Mouse (Mus musculus) forebrain, embryonic 13.5 days (tissue): ENCODE data around the gene Hmga1b. TPM values are rescaled to one million over a fixed set of nuclear protein-coding genes. Genes with fewer than 3 reads are reported as not detected.
"Not testable (repeated sequence)": the region's sequence is repeated elsewhere in the genome, so short reads cannot be mapped to it uniquely, and the experiment has no call there.

Experiments used
- ATAC-seq: fragments of 200-750 bp; cut with Nextera tagmentation; 2 replicates; pipeline ENCODE4 v1.8.0; 2017
- H3K27ac ChIP-seq: fragments of 300-500 bp; sonication (generic); 2 replicates; pipeline ENCODE4 v1.5.1; 2015; ENCODE audit warnings: inconsistent platforms, mild to moderate bottlenecking, moderate library complexity
- H3K27me3 ChIP-seq: fragments of 300-500 bp; sonication (generic); 2 replicates; pipeline ENCODE4 v1.6.1; 2015; ENCODE audit warnings: mild to moderate bottlenecking, inconsistent platforms
- H3K36me3 ChIP-seq: fragments of 300-500 bp; sonication (generic); 2 replicates; pipeline ENCODE4 v1.6.1; 2015; ENCODE audit warnings: mild to moderate bottlenecking, inconsistent platforms; ENCODE audit not compliant: poor library complexity, severe bottlenecking
- H3K4me1 ChIP-seq: fragments of 300-500 bp; sonication (generic); 2 replicates; pipeline ENCODE4 v1.6.1; 2015; ENCODE audit warnings: inconsistent platforms
- H3K4me2 ChIP-seq: fragments of 300-500 bp; sonication (generic); 2 replicates; pipeline ENCODE4 v1.6.1; 2015; ENCODE audit warnings: inconsistent platforms, mild to moderate bottlenecking, moderate library complexity
- H3K4me3 ChIP-seq: fragments of 300-500 bp; sonication (generic); 2 replicates; pipeline ENCODE4 v1.5.1; 2015; ENCODE audit warnings: mild to moderate bottlenecking, inconsistent platforms
- H3K9ac ChIP-seq: fragments of 300-500 bp; sonication (generic); 2 replicates; pipeline ENCODE4 v1.6.1; 2015; ENCODE audit warnings: mild to moderate bottlenecking, inconsistent platforms
- H3K9me3 ChIP-seq: fragments of 300-500 bp; sonication (generic); replicated peaks from 2 replicates; pipeline ENCODE4 v1.6.1; 2016; ENCODE audit warnings: inconsistent platforms
- WGBS: fragments of 180-500 bp; shearing (Covaris S2); methylation state at CpG from one replicate; pipeline ENCODE4 v1.1.7; 2015; 5-methylcytosine and 5-hydroxymethylcytosine counted together
- polyA plus RNA-seq: library from polyadenylated mRNA; unstranded; fragments of >200 nt; fragmentation: Nextera tagmentation; extraction: Ambion mirVana; gene quantifications from 2 replicates; pipeline ENCODE4 v1.2.1, GENCODE M21; 2015

Gene Hmga1b
- polyA plus RNA-seq = 2.7 and 4.0 TPM in 2 replicates

DNA sequence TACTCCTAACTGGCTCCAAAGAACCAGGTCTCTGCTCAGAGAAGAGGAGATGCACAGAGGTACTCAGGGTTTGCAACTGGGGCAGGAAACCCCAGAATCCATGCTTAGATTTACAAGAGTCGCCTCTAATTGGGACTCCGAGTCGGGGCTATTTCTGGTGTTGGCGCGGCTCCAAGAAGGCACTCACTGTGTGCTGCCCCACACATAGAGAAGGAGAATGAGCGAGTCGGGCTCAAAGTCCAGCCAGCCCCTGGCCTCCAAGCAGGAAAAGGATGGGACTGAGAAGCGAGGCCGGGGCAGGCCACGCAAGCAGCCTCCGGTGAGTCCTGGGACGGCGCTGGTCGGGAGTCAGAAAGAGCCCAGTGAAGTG is at the start of gene Hmga1b:
TSS of gene Hmga1b (plus strand) at position 123 of the 370 bp plus-strand sequence.
- H3K9ac ChIP-seq, ATAC-seq, H3K36me3 ChIP-seq, H3K4me3 ChIP-seq, H3K27ac ChIP-seq, H3K4me1 ChIP-seq: not testable (repeated sequence)
- WGBS = 11% methylated on average over 14 of the region's 14 CpGs
- Histone ChIP-seq H3K4me2 (peak within 1 kb of the TSS; percentile 25; the same call in 1 of the 2 replicates), H3K9me3 (peaks cover 16% of the 10 kb centered on the region), H3K27me3 (peaks cover 15% of the 10 kb centered on the region)

DNA sequence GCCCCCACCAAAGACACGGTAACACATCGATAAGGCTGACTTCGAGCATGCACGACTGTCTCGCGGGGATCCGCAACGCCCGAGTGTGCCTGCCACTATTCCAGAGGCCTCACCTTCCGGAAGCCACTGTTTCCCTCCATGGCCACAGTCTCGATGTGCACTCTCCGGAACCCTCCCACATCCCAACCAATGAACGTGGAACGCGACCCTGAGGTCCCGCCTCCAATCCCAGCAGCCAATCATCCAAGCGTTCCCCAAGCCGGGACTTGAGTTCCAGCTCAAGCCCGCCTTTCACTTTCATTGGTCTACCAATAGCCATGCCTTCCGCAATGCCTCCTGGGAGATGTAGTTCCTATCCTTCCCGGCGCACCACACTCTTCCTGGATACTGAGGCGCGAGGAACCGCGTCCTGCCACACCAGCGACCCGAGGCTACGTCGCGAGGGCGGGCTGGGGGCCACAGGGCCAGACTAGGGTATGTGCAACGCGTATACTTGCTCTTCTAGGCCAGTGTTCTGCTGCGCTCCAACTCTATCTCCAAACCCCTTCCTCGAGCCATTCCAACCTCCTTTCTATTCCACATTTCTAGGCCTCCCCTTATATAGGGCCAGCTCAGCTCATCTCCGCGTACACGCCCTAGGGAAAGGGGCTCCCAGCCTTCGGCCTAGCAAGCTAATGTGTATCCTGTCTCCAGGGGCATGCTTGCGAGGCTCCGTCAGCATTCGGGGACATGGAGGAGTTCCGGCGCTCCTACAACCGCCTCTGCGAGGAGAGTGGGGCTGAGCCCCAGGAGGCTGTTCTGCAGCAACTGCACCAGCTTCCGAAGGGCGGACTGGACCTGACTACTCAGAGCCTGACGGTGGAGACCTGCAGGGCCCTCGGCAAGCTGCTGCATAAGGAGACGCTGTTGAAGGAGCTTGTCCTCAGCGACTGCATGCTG is 48.7 kb upstream of the Hmga1b start, which contains the start of the genes Cenpx and Lrrc45:
TSS of gene Cenpx (minus strand) at position 159 of the 939 bp plus-strand sequence.
TSS of gene Lrrc45 (plus strand) at position 346 of the 939 bp plus-strand sequence.
- H3K9me3 ChIP-seq = no peaks in the 10 kb centered on the region
- 4% methylated on average over 53 of the region's 53 CpGs for WGBS
- H3K4me3 ChIP-seq = peak within 1 kb of the TSS; percentile 63
- H3K4me2 ChIP-seq = peak within 1 kb of the TSS; percentile 92
- peak within 1 kb of the TSS; percentile 67 for H3K27ac ChIP-seq
- peaks cover 32% of the 10 kb centered on the region for H3K4me1 ChIP-seq
- no peaks in the 10 kb centered on the region for H3K27me3 ChIP-seq
- ATAC-seq = peak; percentile 98
- peaks cover 60% of the 10 kb centered on the region for H3K36me3 ChIP-seq
- peak within 1 kb of the TSS; percentile 84 for H3K9ac ChIP-seq

DNA sequence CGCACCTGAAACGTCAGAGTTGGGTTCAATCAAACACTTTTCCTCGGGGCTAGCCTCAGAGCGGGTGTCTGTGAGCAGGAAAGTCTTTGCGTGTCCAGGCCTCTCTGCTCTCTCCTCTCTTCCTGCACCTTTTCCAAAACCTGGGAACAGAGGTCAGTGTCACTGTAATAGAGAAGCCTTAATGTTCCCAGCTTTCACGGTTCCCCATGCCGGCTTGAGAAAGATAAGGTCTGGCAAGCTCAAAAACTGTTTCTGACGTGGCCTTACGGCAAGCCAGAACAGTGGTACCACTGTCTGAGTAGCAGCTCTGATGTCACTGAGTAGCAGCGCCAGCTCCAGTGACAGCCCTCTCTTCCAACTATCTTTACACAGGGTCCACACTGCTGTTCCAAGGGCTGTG is 48.0 kb upstream of the Hmga1b start:
- peak overlapping the region; percentile 92 for H3K4me2 ChIP-seq
- H3K27me3 ChIP-seq = no peaks in the 10 kb centered on the region
- H3K4me3 ChIP-seq = peak overlapping the region; percentile 63
- H3K36me3 ChIP-seq = peaks cover 61% of the 10 kb centered on the region
- WGBS = 66% methylated on average over 10 of the region's 10 CpGs
- H3K27ac ChIP-seq = no peak overlapping the region
- H3K4me1 ChIP-seq = peaks cover 32% of the 10 kb centered on the region
- ATAC-seq = no peak
- peak overlapping the region; percentile 84 for H3K9ac ChIP-seq
- H3K9me3 ChIP-seq = no peaks in the 10 kb centered on the region

DNA sequence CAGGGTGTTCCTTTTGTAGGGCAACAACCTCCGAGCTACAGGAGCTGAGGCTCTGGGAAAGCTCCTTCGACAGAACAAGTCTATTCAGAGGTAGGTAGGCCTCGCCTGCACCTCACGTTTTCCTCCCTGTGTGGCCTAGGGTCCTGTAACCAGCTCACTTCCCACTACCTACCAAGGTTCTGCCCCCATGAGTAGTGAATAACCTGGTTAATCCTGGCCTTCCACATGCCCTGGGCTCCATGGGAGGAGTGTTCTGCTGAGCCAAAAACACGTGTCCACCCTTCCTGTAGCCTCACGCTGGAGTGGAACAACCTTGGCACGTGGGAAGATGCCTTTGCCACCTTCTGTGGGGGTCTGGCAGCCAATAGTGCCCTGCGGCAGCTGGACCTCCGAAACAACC is 47.5 kb upstream of the Hmga1b start:
- Histone ChIP-seq H3K4me3 (no peak overlapping the region), H3K4me1 (peaks cover 32% of the 10 kb centered on the region), H3K36me3 (peaks cover 61% of the 10 kb centered on the region), H3K4me2 (peak overlapping the region; percentile 92), H3K9me3 (no peaks in the 10 kb centered on the region), H3K27ac (no peak overlapping the region), H3K27me3 (no peaks in the 10 kb centered on the region), H3K9ac (peak overlapping the region; percentile 84; the same call in 1 of the 2 replicates)
- WGBS = 89% methylated on average over 9 of the region's 9 CpGs
- no peak for ATAC-seq

DNA sequence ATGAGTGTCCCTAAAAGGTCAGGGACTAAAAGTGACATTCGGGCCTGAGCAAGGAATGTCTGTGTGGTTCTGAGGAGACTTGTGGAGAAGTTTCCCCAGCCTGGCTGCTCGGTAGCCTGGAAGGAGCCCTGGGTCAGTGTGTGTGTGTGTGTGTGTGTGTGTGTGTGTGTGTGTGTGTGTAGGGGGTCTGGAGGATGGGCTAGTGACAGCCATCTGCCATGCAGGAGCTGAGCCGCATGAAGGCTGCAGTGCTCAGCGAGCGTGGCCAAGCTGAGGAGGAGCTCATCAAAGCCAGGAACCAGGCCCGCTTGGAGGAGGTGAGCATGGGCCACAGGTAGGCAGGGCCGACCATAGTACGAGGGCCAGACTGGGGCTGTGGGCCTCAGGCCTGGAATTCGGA is 43.4 kb upstream of the Hmga1b start:
- Histone ChIP-seq H3K9ac (no peak overlapping the region), H3K4me1 (peaks cover 34% of the 10 kb centered on the region), H3K27me3 (peaks cover 11% of the 10 kb centered on the region), H3K36me3 (peaks cover 44% of the 10 kb centered on the region), H3K9me3 (no peaks in the 10 kb centered on the region), H3K27ac (no peak overlapping the region), H3K4me2 (no peak overlapping the region), H3K4me3 (no peak overlapping the region)
- WGBS = 93% methylated on average over 9 of the region's 9 CpGs
- ATAC-seq = no peak

DNA sequence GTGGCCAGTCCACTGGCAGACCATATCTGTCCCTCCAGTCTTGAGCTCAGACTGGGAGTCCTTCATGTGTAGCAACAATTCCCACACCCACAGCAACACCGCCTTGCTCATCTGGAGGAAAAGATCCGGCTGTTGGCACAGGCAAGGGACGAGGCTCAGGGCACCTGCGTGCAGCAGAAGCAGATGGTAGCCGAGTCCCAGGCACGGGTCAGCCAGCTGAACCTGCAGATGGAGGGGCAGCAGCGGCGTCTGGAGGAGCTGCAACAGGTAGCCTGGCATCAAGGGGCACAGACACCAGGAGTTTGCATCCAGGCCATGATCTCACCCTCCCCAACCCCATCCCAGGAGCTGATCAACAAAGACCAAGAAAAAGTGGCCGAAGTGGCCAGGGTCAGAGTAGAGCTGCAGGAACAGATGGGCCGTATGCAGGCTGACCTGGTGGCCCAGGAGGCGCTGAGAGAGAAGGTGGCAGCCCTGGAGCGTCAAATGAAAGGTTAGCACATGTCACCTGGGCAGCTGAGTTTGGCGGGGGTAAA is 42.7 kb upstream of the Hmga1b start:
- Histone ChIP-seq H3K27ac (no peak overlapping the region), H3K27me3 (peaks cover 11% of the 10 kb centered on the region), H3K4me3 (no peak overlapping the region), H3K9ac (no peak overlapping the region), H3K4me2 (no peak overlapping the region), H3K9me3 (no peaks in the 10 kb centered on the region), H3K4me1 (peaks cover 27% of the 10 kb centered on the region), H3K36me3 (peaks cover 44% of the 10 kb centered on the region)
- ATAC-seq = no peak
- WGBS = 87% methylated on average over 13 of the region's 13 CpGs

DNA sequence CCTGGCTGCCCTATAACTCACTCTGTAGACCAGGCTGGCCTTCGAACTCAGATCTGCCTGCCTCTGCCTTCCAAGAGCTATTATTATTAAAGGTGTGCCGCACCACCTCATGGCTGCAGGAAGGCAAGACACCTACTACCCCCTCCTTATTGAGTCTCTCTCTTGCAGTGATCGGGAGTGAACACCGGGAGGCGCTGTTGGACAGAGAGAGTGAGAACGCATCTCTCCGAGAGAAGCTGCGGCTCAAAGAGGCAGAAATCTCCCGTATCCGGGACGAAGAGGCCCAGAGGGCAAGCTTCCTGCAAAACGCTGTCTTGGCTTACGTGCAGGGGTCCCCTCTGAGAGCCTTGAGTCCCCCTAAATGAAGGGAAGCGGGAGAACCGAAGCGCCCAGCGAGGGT is 42.1 kb upstream of the Hmga1b start:
- peak overlapping the region; percentile 88 for H3K9ac ChIP-seq
- H3K36me3 ChIP-seq = peaks cover 40% of the 10 kb centered on the region
- H3K4me3 ChIP-seq = peak overlapping the region; percentile 63
- H3K27me3 ChIP-seq = peaks cover 11% of the 10 kb centered on the region
- peak; percentile 10; the same call in 1 of the 2 replicates for ATAC-seq
- H3K4me1 ChIP-seq = peaks cover 22% of the 10 kb centered on the region
- H3K4me2 ChIP-seq = peak overlapping the region; percentile 99
- 8% methylated on average over 17 of the region's 17 CpGs for WGBS
- 0 out of 2 replicates have a peak overlapping the region, but pooled peaks have one; percentile 10 for H3K27ac ChIP-seq
- H3K9me3 ChIP-seq = no peaks in the 10 kb centered on the region

DNA sequence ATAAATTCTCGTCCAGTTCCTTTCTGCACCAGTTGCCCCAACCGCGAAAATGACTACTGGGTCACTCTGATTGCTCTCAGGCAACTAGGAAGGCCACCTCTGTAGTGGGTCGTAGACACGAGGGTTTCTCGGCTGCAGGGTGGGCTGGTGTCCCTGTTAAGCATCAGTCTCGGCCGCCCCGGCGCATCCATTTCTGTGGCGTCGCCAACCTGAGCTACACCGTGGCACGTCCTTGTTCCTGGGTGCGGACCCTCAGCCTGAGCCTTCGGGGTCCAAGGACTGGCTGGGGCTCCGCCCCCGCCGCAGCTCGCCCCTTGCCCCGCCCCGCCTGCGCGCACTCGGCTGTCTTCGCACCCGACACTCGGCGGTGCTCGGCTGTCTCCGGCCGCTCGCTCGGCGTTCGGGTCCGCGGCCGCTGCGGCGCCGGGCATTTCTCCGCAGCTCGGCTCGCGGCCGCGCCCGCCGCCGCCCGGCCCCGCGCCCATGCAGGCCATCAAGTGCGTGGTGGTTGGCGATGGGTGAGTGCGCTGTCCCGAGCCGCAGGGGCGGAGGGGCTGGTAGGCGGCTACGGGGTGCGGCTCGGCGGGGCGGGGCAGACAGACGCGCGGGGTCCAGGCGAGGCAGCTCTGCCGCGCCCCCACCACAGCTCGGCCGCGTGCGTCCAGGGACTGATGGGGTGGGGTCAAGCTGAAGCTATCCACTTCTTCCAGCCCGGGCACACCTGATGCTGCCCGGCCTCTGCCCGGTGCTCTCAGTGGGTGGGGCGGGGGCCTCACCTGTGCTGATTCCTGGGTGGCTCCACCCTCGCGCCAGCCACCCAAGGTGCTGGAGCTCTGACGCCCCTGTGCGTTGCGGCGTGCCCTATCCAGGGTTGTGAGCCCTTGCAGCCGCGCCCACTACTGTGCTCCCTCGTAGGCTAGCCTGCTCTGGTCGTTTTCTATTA is 41.2 kb upstream of the Hmga1b start, which contains the start of gene Rac3:
TSS of gene Rac3 (plus strand) at position 347 of the 943 bp plus-strand sequence.
- Histone ChIP-seq H3K27me3 (peaks cover 11% of the 10 kb centered on the region), H3K9me3 (no peaks in the 10 kb centered on the region), H3K9ac (peak within 1 kb of the TSS; percentile 88), H3K4me2 (peak within 1 kb of the TSS; percentile 99), H3K36me3 (peaks cover 34% of the 10 kb centered on the region), H3K4me1 (peaks cover 21% of the 10 kb centered on the region), H3K4me3 (peak within 1 kb of the TSS; percentile 63), H3K27ac (peak within 1 kb of the TSS; percentile 10; the same call in 1 of the 2 replicates)
- ATAC-seq = peak; percentile 86
- WGBS = under 1% methylated on average over 70 of the region's 90 CpGs

DNA sequence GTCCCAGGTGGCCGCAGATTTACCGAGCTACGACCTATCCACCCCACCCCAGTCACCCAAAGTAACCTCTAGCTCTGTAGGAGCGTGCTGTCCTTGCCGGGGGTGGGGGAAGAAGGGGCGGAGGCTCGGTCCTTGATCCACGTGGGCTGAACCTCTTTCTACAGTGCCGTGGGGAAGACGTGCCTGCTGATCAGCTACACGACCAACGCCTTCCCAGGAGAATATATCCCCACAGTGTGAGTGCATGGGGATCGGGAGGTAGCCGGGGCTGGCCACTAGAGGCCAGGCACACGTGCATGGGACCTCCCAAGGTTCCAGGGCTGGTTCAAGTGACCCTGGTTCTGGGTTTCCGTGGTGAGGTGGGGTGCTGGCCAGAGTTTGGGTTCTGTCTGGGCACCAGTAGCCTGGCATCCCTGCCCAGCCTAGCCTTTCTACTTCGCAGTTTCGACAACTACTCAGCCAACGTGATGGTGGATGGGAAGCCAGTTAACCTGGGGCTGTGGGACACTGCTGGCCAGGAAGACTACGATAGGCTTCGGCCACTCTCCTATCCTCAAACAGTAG is 40.4 kb upstream of the Hmga1b start:
- Histone ChIP-seq H3K9me3 (no peaks in the 10 kb centered on the region), H3K27ac (no peak overlapping the region), H3K4me1 (peaks cover 29% of the 10 kb centered on the region), H3K4me2 (peak overlapping the region; percentile 99), H3K27me3 (peaks cover 14% of the 10 kb centered on the region), H3K4me3 (peak overlapping the region; percentile 63), H3K36me3 (peaks cover 30% of the 10 kb centered on the region), H3K9ac (peak overlapping the region; percentile 88)
- ATAC-seq = peak; percentile 7; the same call in 1 of the 2 replicates
- WGBS = 20% methylated on average over 21 of the region's 21 CpGs

DNA sequence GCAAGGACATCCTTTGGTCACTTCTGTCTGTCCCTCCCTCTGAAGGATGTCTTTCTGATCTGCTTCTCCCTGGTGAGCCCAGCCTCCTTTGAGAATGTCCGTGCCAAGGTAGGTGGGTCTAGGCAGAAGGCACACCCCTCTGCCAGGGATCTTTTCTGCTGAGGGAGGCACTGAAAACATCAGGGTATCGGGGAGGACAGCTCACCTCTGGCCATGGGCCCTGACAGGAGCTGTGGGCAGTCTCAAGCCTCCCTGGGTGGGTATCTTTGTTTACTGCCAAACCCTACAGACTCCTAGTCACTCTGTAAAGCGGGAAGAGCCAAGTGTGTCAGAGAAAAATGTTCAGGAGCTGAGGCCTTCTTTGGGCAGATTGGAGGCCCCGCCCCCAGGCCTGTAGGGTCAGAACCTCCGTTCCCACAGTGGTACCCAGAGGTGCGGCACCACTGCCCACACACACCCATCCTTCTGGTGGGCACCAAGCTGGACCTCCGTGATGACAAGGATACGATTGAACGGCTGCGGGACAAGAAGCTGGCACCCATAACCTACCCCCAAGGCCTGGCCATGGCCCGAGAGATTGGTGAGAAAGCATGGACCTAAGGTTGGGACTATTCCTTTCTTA is 39.7 kb upstream of the Hmga1b start:
- Histone ChIP-seq H3K9me3 (no peaks in the 10 kb centered on the region), H3K4me1 (peaks cover 30% of the 10 kb centered on the region), H3K27me3 (peaks cover 15% of the 10 kb centered on the region), H3K27ac (no peak overlapping the region), H3K9ac (0 out of 2 replicates have a peak overlapping the region, but pooled peaks have one; percentile 88), H3K4me2 (peak overlapping the region; percentile 99), H3K4me3 (no peak overlapping the region), H3K36me3 (peaks cover 23% of the 10 kb centered on the region)
- ATAC-seq = no peak
- 84% methylated on average over 11 of the region's 11 CpGs for WGBS

DNA sequence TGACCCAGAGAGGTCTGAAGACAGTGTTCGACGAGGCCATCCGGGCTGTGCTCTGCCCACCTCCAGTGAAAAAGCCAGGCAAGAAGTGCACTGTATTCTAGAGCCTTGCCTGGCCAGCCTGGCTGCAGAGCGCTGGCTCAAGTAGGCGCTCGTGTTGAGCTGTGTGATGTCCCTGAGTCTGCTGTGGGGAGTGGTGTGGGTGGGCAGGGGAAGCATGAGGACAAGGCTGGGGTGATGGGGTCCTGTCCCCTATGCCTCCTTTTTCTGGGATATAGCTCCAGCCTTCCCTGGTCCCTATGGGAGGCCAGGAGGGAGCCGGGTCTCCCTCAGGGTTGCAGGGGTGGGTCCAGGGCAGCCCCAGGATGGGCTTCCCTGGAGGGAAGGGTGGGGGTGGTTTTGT is 39.1 kb upstream of the Hmga1b start:
- Histone ChIP-seq H3K9ac (no peak overlapping the region), H3K4me2 (no peak overlapping the region), H3K27ac (no peak overlapping the region), H3K27me3 (peaks cover 22% of the 10 kb centered on the region), H3K9me3 (no peaks in the 10 kb centered on the region), H3K36me3 (peaks cover 16% of the 10 kb centered on the region), H3K4me3 (no peak overlapping the region), H3K4me1 (peaks cover 30% of the 10 kb centered on the region)
- ATAC-seq = no peak
- 88% methylated on average over 7 of the region's 7 CpGs for WGBS
